Mouse (Mus musculus): ENCODE results near the gene Sh2b1. TPM values are rescaled to one million over a fixed set of nuclear protein-coding genes. Genes with fewer than 3 reads are reported as not detected.

Sh2b1 gene
- polyA plus RNA-seq, 1 experiment from 2014 or later, result 55.8 TPM

GRCm38 (mm10) chr7:126472713-126473112, 2.5 kb downstream of the Sh2b1 start:
- H3K36me3 ChIP-seq (ENCODE audit: poor library complexity, severe bottlenecking), result peaks cover 55% of the 10 kb centered on the region
- no peak overlapping the region for H3K27ac ChIP-seq
- 92% methylated on average over 16 of the region's 16 CpGs for WGBS
- ATAC-seq, result no peak
- peaks cover 24% of the 10 kb centered on the region for H3K4me1 ChIP-seq
- H3K27me3 ChIP-seq, result no peaks in the 10 kb centered on the region
- no peaks in the 10 kb centered on the region for H3K9me3 ChIP-seq (replicated peaks)
- no peak overlapping the region for H3K9ac ChIP-seq
- no peak overlapping the region for H3K4me2 ChIP-seq
- H3K4me3 ChIP-seq, result no peak overlapping the region

GRCm38 (mm10) chr7:126472306-126472705, 2.9 kb downstream of the Sh2b1 start:
- WGBS, result 87% methylated on average over 13 of the region's 13 CpGs
- Histone ChIP-seq H3K9ac (no peak overlapping the region), H3K4me2 (no peak overlapping the region), H3K4me3 (no peak overlapping the region), H3K27me3 (no peaks in the 10 kb centered on the region), H3K4me1 (peaks cover 24% of the 10 kb centered on the region), H3K9me3 (replicated peaks) (no peaks in the 10 kb centered on the region), H3K36me3 (ENCODE audit: poor library complexity, severe bottlenecking) (peaks cover 59% of the 10 kb centered on the region), H3K27ac (no peak overlapping the region)
- no peak for ATAC-seq

- no peak for ATAC-seq
These were observed 3.4 kb downstream of the Sh2b1 start for GRCm38 (mm10) chr7:126471853-126472252.

GRCm38 (mm10) chr7:126471361-126471760, 3.9 kb downstream of the Sh2b1 start:
- no peaks in the 10 kb centered on the region for H3K27me3 ChIP-seq
- H3K27ac ChIP-seq, result no peak overlapping the region
- WGBS, result 93% methylated on average over 5 of the region's 5 CpGs
- no peak overlapping the region for H3K4me3 ChIP-seq
- no peak for ATAC-seq
- no peaks in the 10 kb centered on the region for H3K9me3 ChIP-seq (replicated peaks)
- H3K9ac ChIP-seq, result no peak overlapping the region
- H3K4me2 ChIP-seq, result no peak overlapping the region
- peaks cover 24% of the 10 kb centered on the region for H3K4me1 ChIP-seq
- H3K36me3 ChIP-seq (ENCODE audit: poor library complexity, severe bottlenecking), result peaks cover 68% of the 10 kb centered on the region

More at GRCm38 (mm10) chr7:126471853-126472252, 3.4 kb downstream of the Sh2b1 start:
- Histone ChIP-seq H3K36me3 (ENCODE audit: poor library complexity, severe bottlenecking) (peaks cover 63% of the 10 kb centered on the region), H3K9me3 (replicated peaks) (no peaks in the 10 kb centered on the region), H3K4me2 (no peak overlapping the region), H3K4me1 (peaks cover 24% of the 10 kb centered on the region), H3K9ac (0 out of 2 replicates have a peak overlapping the region, but pooled peaks have one; percentile 8), H3K4me3 (no peak overlapping the region), H3K27me3 (no peaks in the 10 kb centered on the region), H3K27ac (no peak overlapping the region)
- 83% methylated on average over 4 of the region's 4 CpGs for WGBS

- Histone ChIP-seq H3K4me3 (no peak overlapping the region), H3K27ac (no peak overlapping the region), H3K4me1 (peaks cover 18% of the 10 kb centered on the region), H3K9me3 (replicated peaks) (no peaks in the 10 kb centered on the region), H3K4me2 (no peak overlapping the region), H3K9ac (no peak overlapping the region), H3K36me3 (ENCODE audit: poor library complexity, severe bottlenecking) (peaks cover 73% of the 10 kb centered on the region), H3K27me3 (no peaks in the 10 kb centered on the region)
- ATAC-seq, result no peak
- WGBS, result 91% methylated on average over 6 of the region's 6 CpGs
These were observed 5.1 kb downstream of the Sh2b1 start for GRCm38 (mm10) chr7:126470077-126470476.

- H3K36me3 ChIP-seq (ENCODE audit: poor library complexity, severe bottlenecking), result peaks cover 71% of the 10 kb centered on the region
These were observed 7.2 kb downstream of the Sh2b1 start for GRCm38 (mm10) chr7:126467834-126468627.

GRCm38 (mm10) chr7:126467271-126467670, 8.0 kb downstream of the Sh2b1 start:
- 0 out of 2 replicates have a peak, but pooled peaks have one; percentile 21 for ATAC-seq
- H3K36me3 ChIP-seq (ENCODE audit: poor library complexity, severe bottlenecking), result peaks cover 64% of the 10 kb centered on the region

More at GRCm38 (mm10) chr7:126467834-126468627, 7.2 kb downstream of the Sh2b1 start:
- WGBS, result 94% methylated on average over 17 of the region's 18 CpGs
- Histone ChIP-seq H3K27me3 (no peaks in the 10 kb centered on the region), H3K4me2 (no peak overlapping the region), H3K4me3 (no peak overlapping the region), H3K4me1 (peaks cover 4% of the 10 kb centered on the region), H3K9me3 (replicated peaks) (no peaks in the 10 kb centered on the region), H3K9ac (no peak overlapping the region), H3K27ac (no peak overlapping the region)
- ATAC-seq, result no peak

GRCm38 (mm10) chr7:126466707-126467106, 8.5 kb downstream of the Sh2b1 start:
- peaks cover 58% of the 10 kb centered on the region for H3K36me3 ChIP-seq (ENCODE audit: poor library complexity, severe bottlenecking)
- no peak for ATAC-seq
- H3K9ac ChIP-seq, result no peak overlapping the region
- WGBS, result 92% methylated on average over 5 of the region's 5 CpGs
- H3K27ac ChIP-seq, result no peak overlapping the region
- H3K4me1 ChIP-seq, result no peaks in the 10 kb centered on the region
- no peak overlapping the region for H3K4me3 ChIP-seq
- H3K27me3 ChIP-seq, result no peaks in the 10 kb centered on the region
- H3K4me2 ChIP-seq, result no peak overlapping the region
- no peaks in the 10 kb centered on the region for H3K9me3 ChIP-seq (replicated peaks)

More at GRCm38 (mm10) chr7:126467271-126467670, 8.0 kb downstream of the Sh2b1 start:
- no peaks in the 10 kb centered on the region for H3K4me1 ChIP-seq
- H3K27ac ChIP-seq, result no peak overlapping the region
- no peaks in the 10 kb centered on the region for H3K27me3 ChIP-seq
- WGBS, result 67% methylated on average over 5 of the region's 5 CpGs
- H3K9ac ChIP-seq, result no peak overlapping the region
- no peak overlapping the region for H3K4me2 ChIP-seq
- no peaks in the 10 kb centered on the region for H3K9me3 ChIP-seq (replicated peaks)
- no peak overlapping the region for H3K4me3 ChIP-seq

GRCm38 (mm10) chr7:126466116-126466515, 9.1 kb downstream of the Sh2b1 start:
- peaks cover 52% of the 10 kb centered on the region for H3K36me3 ChIP-seq (ENCODE audit: poor library complexity, severe bottlenecking)
- H3K4me2 ChIP-seq, result no peak overlapping the region
- H3K27ac ChIP-seq, result no peak overlapping the region
- no peaks in the 10 kb centered on the region for H3K9me3 ChIP-seq (replicated peaks)
- no peak overlapping the region for H3K9ac ChIP-seq
- H3K4me3 ChIP-seq, result no peak overlapping the region
- H3K27me3 ChIP-seq, result no peaks in the 10 kb centered on the region
- WGBS, result 78% methylated on average over 9 of the region's 9 CpGs
- H3K4me1 ChIP-seq, result no peaks in the 10 kb centered on the region
- no peak for ATAC-seq

GRCm38 (mm10) chr7:126465246-126466030, 9.8 kb downstream of the Sh2b1 start:
- no peaks in the 10 kb centered on the region for H3K27me3 ChIP-seq
- no peak overlapping the region for H3K9ac ChIP-seq
- no peak for ATAC-seq
- peaks cover 45% of the 10 kb centered on the region for H3K36me3 ChIP-seq (ENCODE audit: poor library complexity, severe bottlenecking)
- H3K4me2 ChIP-seq, result no peak overlapping the region
- 59% methylated on average over 7 of the region's 7 CpGs for WGBS
- no peaks in the 10 kb centered on the region for H3K9me3 ChIP-seq (replicated peaks)
- no peak overlapping the region for H3K4me3 ChIP-seq
- no peak overlapping the region; the same call in 1 of the 2 replicates for H3K27ac ChIP-seq
- H3K4me1 ChIP-seq, result no peaks in the 10 kb centered on the region

GRCm38 (mm10) chr7:126464836-126465235, 10.4 kb downstream of the Sh2b1 start:
- no peak overlapping the region for H3K27ac ChIP-seq
- no peaks in the 10 kb centered on the region for H3K27me3 ChIP-seq
- H3K4me1 ChIP-seq, result no peaks in the 10 kb centered on the region
- WGBS, result 37% methylated on average over 5 of the region's 5 CpGs
- no peaks in the 10 kb centered on the region for H3K9me3 ChIP-seq (replicated peaks)
- no peak overlapping the region for H3K4me2 ChIP-seq
- no peak for ATAC-seq
- peaks cover 39% of the 10 kb centered on the region for H3K36me3 ChIP-seq (ENCODE audit: poor library complexity, severe bottlenecking)
- H3K4me3 ChIP-seq, result no peak overlapping the region
- no peak overlapping the region for H3K9ac ChIP-seq

GRCm38 (mm10) chr7:126464121-126464520, 11.1 kb downstream of the Sh2b1 start:
- no peak for ATAC-seq
- Histone ChIP-seq H3K27me3 (no peaks in the 10 kb centered on the region), H3K9me3 (replicated peaks) (no peaks in the 10 kb centered on the region), H3K4me2 (no peak overlapping the region), H3K4me1 (no peaks in the 10 kb centered on the region), H3K27ac (no peak overlapping the region), H3K9ac (no peak overlapping the region), H3K36me3 (ENCODE audit: poor library complexity, severe bottlenecking) (peaks cover 32% of the 10 kb centered on the region), H3K4me3 (no peak overlapping the region)
- WGBS, result 53% methylated on average over 4 of the region's 4 CpGs

Measured in forebrain, embryonic 13.5 days (tissue).